Mouse (Mus musculus) CH12.LX (cell line): ENCODE results near the gene Cobl. TPM values are rescaled to one million over a fixed set of nuclear protein-coding genes. Genes with fewer than 3 reads are reported as not detected.

ENCODE experiments used
- DNase-seq: peaks from one replicate; pipeline ENCODE4 v3.0.0-alpha.2; 2013; ENCODE audit errors: extremely low read depth
- H3K27ac ChIP-seq: 2 replicates; pipeline ENCODE4 v1.5.1; 2012; ENCODE audit warnings: low read depth, mild to moderate bottlenecking, control low read depth, moderate library complexity; ENCODE audit not compliant: insufficient read depth
- H3K27me3 ChIP-seq: replicated peaks from 2 replicates; pipeline ENCODE3; 2012; ENCODE audit warnings: inconsistent platforms
- H3K36me3 ChIP-seq, 2 experiments: replicated peaks in 1 of 2; 2 replicates each; pipeline versions ENCODE3 to v1.6.1; 2012; ENCODE audit warnings: inconsistent platforms in 1 of 2, low read length in 1 of 2, mild to moderate bottlenecking in 1 of 2, mixed read lengths in 1 of 2, moderate library complexity in 1 of 2; ENCODE audit not compliant: control insufficient read depth in 1 of 2, insufficient read depth in 1 of 2
- H3K4me1 ChIP-seq, 2 experiments: 2 replicates each; pipeline ENCODE4 v1.6.1; 2012; ENCODE audit warnings: inconsistent platforms in 1 of 2, moderate library complexity in 1 of 2; ENCODE audit not compliant: insufficient read depth in 2 of 2, control insufficient read depth in 1 of 2
- H3K4me2 ChIP-seq: 2 replicates; pipeline ENCODE4 v1.6.1; 2012; ENCODE audit warnings: low read depth, mild to moderate bottlenecking, control low read depth; ENCODE audit not compliant: poor library complexity, insufficient read depth, severe bottlenecking
- H3K4me3 ChIP-seq, 3 experiments: fragments of 150-350 bp in 1 of 3; sonication (generic) in 1 of 3; replicated peaks in 1 of 3; 2 replicates each; pipeline versions ENCODE3 to v1.5.1; 2011 to 2012; ENCODE audit warnings: low read depth in 2 of 3, low read length in 2 of 3, mild to moderate bottlenecking in 2 of 3, moderate library complexity in 2 of 3, control low read depth in 1 of 3, improper control_type of control experiment in 1 of 3, inconsistent platforms in 1 of 3, mixed read lengths in 1 of 3; ENCODE audit not compliant: poor library complexity in 1 of 3
- H3K79me2 ChIP-seq: replicated peaks from 2 replicates; pipeline ENCODE4 v1.6.1; 2012; ENCODE audit warnings: mild to moderate bottlenecking, moderate library complexity; ENCODE audit not compliant: control insufficient read depth, poor library complexity, insufficient read depth, severe bottlenecking; ENCODE audit errors: extremely low read depth
- H3K9ac ChIP-seq: 2 replicates; pipeline ENCODE4 v1.6.1; 2012; ENCODE audit warnings: low read depth, mild to moderate bottlenecking, control low read depth, moderate library complexity; ENCODE audit not compliant: insufficient read depth
- H3K9me3 ChIP-seq: replicated peaks from 2 replicates; pipeline ENCODE3; 2012; ENCODE audit warnings: low read length, inconsistent platforms, mixed read lengths
- CHD1 ChIP-seq: IDR thresholded peaks from 2 replicates; pipeline ENCODE4 v1.6.1; 2012; ENCODE audit warnings: low read depth, low read length, improper control_type of control experiment, inconsistent platforms
- CHD2 ChIP-seq: IDR thresholded peaks from 2 replicates; pipeline ENCODE4 v1.6.1; 2011; ENCODE audit warnings: low read length, improper control_type of control experiment
- E2F4 ChIP-seq: IDR thresholded peaks from 2 replicates; pipeline ENCODE4 v1.6.1; 2011; ENCODE audit warnings: low read depth, low read length, improper control_type of control experiment; ENCODE audit not compliant: insufficient replicate concordance
- ELF1 ChIP-seq: IDR thresholded peaks from 2 replicates; pipeline ENCODE4 v1.6.1; 2014; ENCODE audit warnings: low read depth, mild to moderate bottlenecking, inconsistent platforms, low read length, improper control_type of control experiment
- GABPA ChIP-seq: IDR thresholded peaks from 2 replicates; pipeline ENCODE4 v1.6.1; 2012; ENCODE audit warnings: low read depth, low read length, improper control_type of control experiment, inconsistent platforms; ENCODE audit not compliant: insufficient replicate concordance
- HCFC1 ChIP-seq: IDR thresholded peaks from 2 replicates; pipeline ENCODE4 v1.6.1; 2012; ENCODE audit warnings: low read depth, mild to moderate bottlenecking, inconsistent platforms, low read length, improper control_type of control experiment
- JUN ChIP-seq: IDR thresholded peaks from 2 replicates; pipeline ENCODE4 v1.6.1; 2011; ENCODE audit warnings: low read depth, mild to moderate bottlenecking, low read length, improper control_type of control experiment, moderate library complexity; ENCODE audit not compliant: insufficient read depth
- JUND ChIP-seq: conservative IDR thresholded peaks from 2 replicates; pipeline ENCODE4 v1.6.1; 2011; ENCODE audit warnings: low read depth, low read length, improper control_type of control experiment
- MAX ChIP-seq: IDR thresholded peaks from 2 replicates; pipeline ENCODE4 v1.6.1; 2011; ENCODE audit warnings: low read length, improper control_type of control experiment
- MYC ChIP-seq: IDR thresholded peaks from 2 replicates; pipeline ENCODE4 v1.6.1; 2011; ENCODE audit warnings: low read depth, mild to moderate bottlenecking, improper control_type of control experiment, low read length
- NELFE ChIP-seq: IDR thresholded peaks from 2 replicates; pipeline ENCODE4 v1.6.1; 2011; ENCODE audit warnings: low read depth, low read length, improper control_type of control experiment
- NRF1 ChIP-seq: IDR thresholded peaks from 2 replicates; pipeline ENCODE4 v1.6.1; 2014; ENCODE audit warnings: low read depth, mild to moderate bottlenecking, inconsistent platforms, low read length, improper control_type of control experiment, moderate library complexity
- PAX5 ChIP-seq: IDR thresholded peaks from 2 replicates; pipeline ENCODE4 v1.6.1; 2012; ENCODE audit warnings: low read length, inconsistent platforms, mixed read lengths
- SIN3A ChIP-seq: IDR thresholded peaks from 2 replicates; pipeline ENCODE4 v1.6.1; 2012; ENCODE audit warnings: low read length, improper control_type of control experiment, inconsistent platforms
- SMC3 ChIP-seq: IDR thresholded peaks from 2 replicates; pipeline ENCODE4 v1.6.1; 2011; ENCODE audit warnings: low read depth, low read length, improper control_type of control experiment
- TBP ChIP-seq: conservative IDR thresholded peaks from 2 replicates; pipeline ENCODE4 v1.6.1; 2011; ENCODE audit warnings: low read depth, low read length, improper control_type of control experiment
- UBTF ChIP-seq: IDR thresholded peaks from 2 replicates; pipeline ENCODE4 v1.6.1; 2012; ENCODE audit warnings: low read depth, mild to moderate bottlenecking, inconsistent platforms, low read length, improper control_type of control experiment, moderate library complexity
- USF2 ChIP-seq: conservative IDR thresholded peaks from 2 replicates; pipeline ENCODE4 v1.6.1; 2011; ENCODE audit warnings: low read depth, low read length, improper control_type of control experiment
- ZC3H11A ChIP-seq: IDR thresholded peaks from 2 replicates; pipeline ENCODE4 v1.6.1; 2012; ENCODE audit warnings: low read depth, mild to moderate bottlenecking, inconsistent platforms, low read length, improper control_type of control experiment
- ZKSCAN1 ChIP-seq: IDR thresholded peaks from 2 replicates; pipeline ENCODE4 v1.6.1; 2012; ENCODE audit warnings: low read depth, inconsistent platforms, low read length, improper control_type of control experiment, borderline replicate concordance
- ZMIZ1 ChIP-seq: IDR thresholded peaks from 2 replicates; pipeline ENCODE4 v1.6.1; 2012; ENCODE audit warnings: low read depth, mild to moderate bottlenecking, inconsistent platforms, low read length, improper control_type of control experiment
- dilution Hi-C: fragments of 300-500 bp; cut with MboI; formaldehyde crosslinking; loops from 2 replicates; pipeline ENCODE4 v1.14.3; 2020; ENCODE audit warnings: low sequenced_read_pairs; ENCODE audit not compliant: extremely low pct_unique_long_range_greater_than_20kb, extremely low pct_ligation_motif_present
- in situ Hi-C: fragments of 300-500 bp; cut with MboI; formaldehyde crosslinking; loops from 3 replicates; pipeline ENCODE4 v1.14.3; 2019; ENCODE audit warnings: low sequenced_read_pairs, low pct_ligation_motif_present, low pct_unique_long_range_greater_than_20kb, mixed read lengths
- polyA plus RNA-seq: library from polyadenylated mRNA; unstranded; fragments of >175 nt; gene quantifications from 2 replicates; pipeline ENCODE4 v1.2.1, GENCODE M21; 2012; ENCODE audit warnings: low read depth; ENCODE audit not compliant: insufficient read length
- total RNA-seq, 2 experiments: library from RNA; depleted of rRNA; stranded (reverse); fragments of 300-350 nt in 1 of 2; fragments of >200 nt in 1 of 2; gene quantifications; 2 replicates each; pipeline ENCODE4 v1.2.3; 2012 to 2014

The Cobl gene
- total and polyA plus RNA-seq, 3 experiments: 0.06 to 0.13 TPM; not detected in 1

DNA sequence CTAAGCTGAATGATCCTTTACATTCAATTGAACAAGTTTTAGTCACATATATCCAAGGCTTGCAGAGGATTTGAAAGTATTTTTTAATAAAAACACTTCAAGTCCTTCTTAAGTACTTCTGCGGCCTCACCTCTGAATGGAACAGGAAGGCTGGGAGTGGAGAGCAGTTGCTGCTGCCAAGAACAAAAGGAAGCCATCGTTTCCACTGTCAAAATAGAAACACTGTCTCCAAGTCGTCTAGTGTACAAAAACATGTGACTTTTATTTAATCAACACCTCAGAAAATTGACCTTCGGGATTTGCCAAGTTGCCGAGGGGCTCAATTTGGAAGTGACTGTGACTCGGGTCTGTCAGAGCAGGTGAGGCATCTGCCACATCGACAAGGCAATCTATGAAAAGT, 184.0 kb downstream of the Cobl start:
- Histone ChIP-seq H3K4me1 (no peaks in the 10 kb centered on the region), H3K27me3 (no peaks in the 10 kb centered on the region), H3K9me3 (no peaks in the 10 kb centered on the region), H3K36me3 (no peaks in the 10 kb centered on the region), H3K79me2 (no peaks in the 10 kb centered on the region), H3K9ac (no peak overlapping the region), H3K4me3 (no peak overlapping the region), H3K27ac (no peak overlapping the region), H3K4me2 (no peak overlapping the region)
- no peak for DNase-seq
- dilution Hi-C loops (no loop called here), in situ Hi-C loops (loop anchor here (25.0 kb wide), 2 partner anchors 293 to 468 kb away; partner anchors contain the start of gene Fignl1)
- TF ChIP-seq ZKSCAN1: no peak
- no peak for TF ChIP-seq CHD2
- TF ChIP-seq GABPA: no peak
- no peak for TF ChIP-seq ZC3H11A
- TF ChIP-seq SMC3: no peak
- no peak for TF ChIP-seq CHD1
- TF ChIP-seq HCFC1: no peak
- TF ChIP-seq NRF1: no peak
- no peak for TF ChIP-seq ELF1
- TF ChIP-seq MAX: no peak
- TF ChIP-seq UBTF: no peak
- TF ChIP-seq USF2: no peak
- no peak for TF ChIP-seq MYC
- no peak for TF ChIP-seq E2F4
- no peak for TF ChIP-seq JUND
- no peak for TF ChIP-seq SIN3A
- TF ChIP-seq NELFE: no peak

DNA sequence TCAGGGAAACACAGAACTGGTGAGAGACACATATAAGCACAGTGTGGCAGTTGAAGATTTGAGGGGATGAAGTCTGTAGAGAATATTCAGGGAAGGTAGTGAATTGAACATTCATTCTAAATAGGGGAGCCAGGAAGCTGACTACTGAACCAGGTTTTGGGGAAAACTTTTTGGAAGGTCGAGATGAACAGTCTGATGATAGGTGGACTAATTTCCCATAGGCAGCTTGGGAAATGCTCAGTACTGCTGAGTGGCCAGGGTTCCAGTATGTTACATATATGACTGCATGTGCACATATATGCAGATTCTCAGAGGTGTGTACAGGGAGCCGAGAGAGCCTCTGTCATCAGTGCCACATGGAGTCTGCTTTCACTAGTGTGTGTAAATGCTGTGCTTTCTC, 190.5 kb downstream of the Cobl start:
- no peak overlapping the region for H3K4me2 ChIP-seq
- no peaks in the 10 kb centered on the region for H3K9me3 ChIP-seq
- H3K36me3 ChIP-seq: no peaks in the 10 kb centered on the region
- in situ Hi-C loops: no loop called here
- no peaks in the 10 kb centered on the region for H3K27me3 ChIP-seq
- dilution Hi-C loops: no loop called here
- H3K79me2 ChIP-seq: no peaks in the 10 kb centered on the region
- no peaks in the 10 kb centered on the region for H3K4me1 ChIP-seq
- DNase-seq: no peak
- no peak overlapping the region for H3K4me3 ChIP-seq
- TF ChIP-seq SMC3 (no peak), PAX5 (no peak), TBP (no peak), NRF1 (no peak), ZMIZ1 (no peak), SIN3A (no peak), JUN (no peak)
- no peak overlapping the region for H3K27ac ChIP-seq
- H3K9ac ChIP-seq: no peak overlapping the region
